Mouse (Mus musculus): ENCODE results near the gene Rac1. TPM values are rescaled to one million over a fixed set of nuclear protein-coding genes. Genes with fewer than 3 reads are reported as not detected.

Rac1 gene
- polyA plus RNA-seq, 1 experiment from 2014 or later: 178 TPM

GRCm38 (mm10) chr5:143471165-143471546 is 56.7 kb downstream of the Rac1 start:
- ATAC-seq (ENCODE audit: low read depth) (no peak), DNase-seq (no peak)
- Histone ChIP-seq H3K4me2 (no peak overlapping the region), H3K4me1 (replicated peaks) (peaks cover 20% of the 10 kb centered on the region), H3K27me3 (no peaks in the 10 kb centered on the region), H3K9ac (no peak overlapping the region), H3K36me3 (peaks cover 94% of the 10 kb centered on the region), H3K9me3 (replicated peaks) (no peaks in the 10 kb centered on the region), H3K27ac (peak overlapping the region; percentile 18; the same call in 1 of the 2 replicates), H3K4me3 (replicated peaks) (no peak overlapping the region)
- WGBS (ENCODE audit: insufficient replicate concordance): 77% methylated on average over 3 of the region's 3 CpGs

GRCm38 (mm10) chr5:143470421-143471164 is 57.2 kb downstream of the Rac1 start:
- peaks cover 26% of the 10 kb centered on the region for H3K4me1 ChIP-seq (replicated peaks)
- ATAC-seq (ENCODE audit: low read depth) (peak; percentile 37; the same call in 1 of the 2 replicates), DNase-seq (no peak)
- WGBS (ENCODE audit: insufficient replicate concordance): 53% methylated on average over 15 of the region's 15 CpGs
- H3K9ac ChIP-seq: no peak overlapping the region
- H3K36me3 ChIP-seq: peaks cover 88% of the 10 kb centered on the region
- no peak overlapping the region for H3K4me3 ChIP-seq (replicated peaks)
- no peaks in the 10 kb centered on the region for H3K9me3 ChIP-seq (replicated peaks)
- H3K4me2 ChIP-seq: no peak overlapping the region
- peak overlapping the region; percentile 14; the same call in 1 of the 2 replicates for H3K27ac ChIP-seq
- H3K27me3 ChIP-seq: no peaks in the 10 kb centered on the region

- ATAC-seq (ENCODE audit: low read depth): no peak
- Histone ChIP-seq H3K9ac (no peak overlapping the region), H3K9me3 (replicated peaks) (no peaks in the 10 kb centered on the region), H3K27me3 (no peaks in the 10 kb centered on the region), H3K4me3 (replicated peaks) (no peak overlapping the region), H3K27ac (no peak overlapping the region), H3K36me3 (peaks cover 78% of the 10 kb centered on the region), H3K4me2 (no peak overlapping the region), H3K4me1 (replicated peaks) (peaks cover 35% of the 10 kb centered on the region)
- 84% methylated on average over 8 of the region's 8 CpGs for WGBS (ENCODE audit: insufficient replicate concordance)
- DNase-seq: no peak
Measured at GRCm38 (mm10) chr5:143469628-143470027, 58.2 kb downstream of the Rac1 start.

GRCm38 (mm10) chr5:143467931-143468330 is 59.9 kb downstream of the Rac1 start:
- peaks cover 43% of the 10 kb centered on the region for H3K4me1 ChIP-seq (replicated peaks)
- WGBS (ENCODE audit: insufficient replicate concordance): 89% methylated on average over 6 of the region's 6 CpGs
- no peak for ATAC-seq (ENCODE audit: low read depth)
- H3K9ac ChIP-seq: no peak overlapping the region
- no peak overlapping the region for H3K4me3 ChIP-seq (replicated peaks)
- no peaks in the 10 kb centered on the region for H3K27me3 ChIP-seq
- peaks cover 61% of the 10 kb centered on the region for H3K36me3 ChIP-seq
- H3K4me2 ChIP-seq: no peak overlapping the region
- no peak overlapping the region for H3K27ac ChIP-seq
- DNase-seq: no peak
- no peaks in the 10 kb centered on the region for H3K9me3 ChIP-seq (replicated peaks)

DNA sequence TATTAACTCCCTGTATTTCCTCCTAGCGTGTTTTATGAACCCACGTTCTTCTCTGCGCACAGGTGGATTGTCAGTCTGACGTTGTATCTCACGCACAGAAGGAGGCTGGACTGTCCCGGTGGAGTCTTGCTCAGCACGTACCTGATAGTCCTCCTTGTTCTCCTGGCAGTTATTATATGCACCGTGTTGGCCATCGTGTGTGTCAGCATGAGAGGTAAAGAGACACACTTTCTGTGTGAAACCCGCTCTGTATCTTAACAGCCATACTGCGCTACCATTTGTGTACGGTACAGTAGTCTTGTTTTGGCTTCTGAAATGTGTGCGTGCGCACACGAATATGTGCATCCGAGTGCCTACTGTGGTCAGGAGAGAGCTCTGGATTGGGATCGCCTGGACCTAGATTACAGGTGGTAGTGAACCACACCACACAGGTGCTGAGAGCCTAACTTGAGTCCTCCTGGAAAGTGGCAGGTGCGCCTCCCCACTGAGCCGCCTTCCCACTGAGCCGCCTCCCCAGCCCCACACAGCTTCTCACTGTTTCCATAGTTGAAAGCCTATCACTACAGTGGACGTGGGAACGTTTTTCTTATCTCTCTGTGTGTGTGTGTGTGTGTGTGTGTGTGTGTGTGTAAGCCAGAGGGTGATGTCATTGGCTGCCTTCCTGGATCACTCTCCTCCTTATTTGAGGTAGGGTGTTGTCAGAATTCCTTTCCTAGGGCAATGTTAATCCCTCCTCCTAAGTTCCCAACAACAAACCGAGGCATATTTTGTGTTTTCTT is 60.8 kb downstream of the Rac1 start:
- 82% methylated on average over 23 of the region's 23 CpGs for whole genome bisulfite sequencing (ENCODE audit: insufficient replicate concordance)
- Histone ChIP-seq H3K4me2 (peak overlapping the region; percentile 86), H3K4me1 (replicated peaks) (peaks cover 43% of the 10 kb centered on the region), H3K9me3 (replicated peaks) (no peaks in the 10 kb centered on the region), H3K27ac (peak overlapping the region; percentile 66), H3K27me3 (no peaks in the 10 kb centered on the region), H3K4me3 (replicated peaks) (peak overlapping the region; percentile 86; the same call in 1 of the 2 replicates), H3K9ac (no peak overlapping the region), H3K36me3 (peaks cover 53% of the 10 kb centered on the region)
- ATAC-seq (ENCODE audit: low read depth) (no peak), DNase-seq (no peak)

DNA sequence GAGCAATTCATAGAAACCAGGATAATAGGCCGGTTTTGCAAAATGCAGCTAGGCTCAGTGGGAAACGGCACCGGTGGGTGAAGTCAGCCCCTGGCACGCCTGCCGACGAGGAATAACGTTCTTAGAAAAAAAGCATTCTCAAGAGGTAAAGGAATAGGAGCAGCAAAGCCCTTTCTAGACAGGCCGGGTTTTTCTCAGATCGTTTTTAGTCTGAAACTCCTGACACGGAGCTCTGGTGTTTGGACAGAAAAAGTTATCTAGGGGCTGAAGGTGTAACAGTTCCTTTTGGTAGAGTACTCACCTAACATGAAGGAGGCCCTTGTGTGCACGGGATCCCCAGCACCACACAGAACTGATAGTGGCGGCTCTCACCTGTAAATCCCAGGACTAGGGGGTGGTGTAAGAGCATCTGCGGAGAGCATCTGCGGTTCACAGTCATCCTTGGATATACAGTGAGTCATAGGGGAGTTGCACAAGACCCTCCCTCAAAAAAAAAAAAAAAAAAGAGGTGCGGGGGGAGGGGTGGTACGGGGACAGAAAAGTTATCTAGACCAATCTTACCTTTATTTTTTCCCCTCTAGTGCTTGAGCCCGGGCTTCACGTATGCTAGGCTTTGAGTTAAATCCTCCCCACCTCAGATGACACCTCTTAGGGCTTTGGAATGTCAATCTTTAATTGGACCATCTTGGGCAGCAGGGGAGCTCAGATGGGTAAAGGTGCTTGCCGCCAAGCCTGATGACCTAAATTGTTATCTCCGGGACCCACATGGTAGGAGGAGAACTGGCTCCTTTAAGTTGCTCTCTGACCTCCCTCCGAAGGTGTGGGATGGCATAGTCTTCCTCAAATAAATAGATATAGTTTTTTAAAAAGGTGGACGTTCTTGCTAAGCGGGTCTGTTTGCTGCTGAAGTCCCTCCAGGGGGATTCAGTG is 62.4 kb downstream of the Rac1 start:
- 15% methylated on average over 23 of the region's 23 CpGs for WGBS (ENCODE audit: insufficient replicate concordance)
- peak; percentile 48 for DNase-seq
- Histone ChIP-seq H3K4me2 (peak overlapping the region; percentile 86), H3K9ac (peak overlapping the region; percentile 89), H3K4me3 (replicated peaks) (peak overlapping the region; percentile 86), H3K27me3 (0 out of 2 replicates have a peak, but pooled peaks cover 5% of the 10 kb centered on the region), H3K4me1 (replicated peaks) (peaks cover 42% of the 10 kb centered on the region), H3K27ac (peak overlapping the region; percentile 66), H3K36me3 (peaks cover 39% of the 10 kb centered on the region), H3K9me3 (replicated peaks) (no peaks in the 10 kb centered on the region)
- ATAC-seq (ENCODE audit: low read depth): peak; percentile 70

DNA sequence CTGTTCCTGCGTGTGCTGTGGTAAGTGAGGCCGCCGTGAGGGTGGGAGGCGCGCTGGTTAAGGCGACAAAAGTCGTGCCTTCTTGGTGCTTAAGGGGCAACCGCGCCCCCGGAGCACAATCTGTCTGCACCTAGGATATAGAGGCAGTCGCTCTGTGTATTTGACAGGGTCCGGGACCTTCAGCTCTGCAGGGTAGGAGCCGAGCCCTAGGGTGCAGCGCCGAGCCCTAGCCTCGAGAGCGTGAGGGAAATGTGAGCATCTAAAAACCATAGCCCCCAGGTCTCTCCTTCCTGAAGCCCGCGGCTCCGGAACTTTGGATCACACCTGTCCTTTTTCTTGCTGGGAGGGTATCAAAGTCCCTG is 63.1 kb downstream of the Rac1 start:
- Histone ChIP-seq H3K27me3 (0 out of 2 replicates have a peak, but pooled peaks cover 5% of the 10 kb centered on the region), H3K9me3 (replicated peaks) (no peaks in the 10 kb centered on the region), H3K9ac (peak overlapping the region; percentile 89), H3K36me3 (peaks cover 33% of the 10 kb centered on the region), H3K4me2 (peak overlapping the region; percentile 86), H3K4me1 (replicated peaks) (peaks cover 41% of the 10 kb centered on the region), H3K4me3 (replicated peaks) (peak overlapping the region; percentile 86), H3K27ac (peak overlapping the region; percentile 66)
- ATAC-seq (ENCODE audit: low read depth) (peak; percentile 67), DNase-seq (no peak)
- WGBS (ENCODE audit: insufficient replicate concordance): under 1% methylated on average over 20 of the region's 20 CpGs

GRCm38 (mm10) chr5:143464100-143464756 is 63.6 kb downstream of the Rac1 start, which contains the start of gene Daglb:
TSS of gene Daglb (plus strand) at chr5:143464584.
- Histone ChIP-seq H3K9ac (peak within 1 kb of the TSS; percentile 89), H3K4me2 (peak within 1 kb of the TSS; percentile 86), H3K4me3 (replicated peaks) (peak within 1 kb of the TSS; percentile 86), H3K4me1 (replicated peaks) (peaks cover 41% of the 10 kb centered on the region), H3K27ac (peak within 1 kb of the TSS; percentile 66), H3K27me3 (0 out of 2 replicates have a peak, but pooled peaks cover 5% of the 10 kb centered on the region), H3K9me3 (replicated peaks) (no peaks in the 10 kb centered on the region), H3K36me3 (peaks cover 28% of the 10 kb centered on the region)
- DNase-seq (peak; percentile 86), ATAC-seq (ENCODE audit: low read depth) (peak; percentile 94)
- 4% methylated on average over 43 of the region's 43 CpGs for WGBS (ENCODE audit: insufficient replicate concordance)

GRCm38 (mm10) chr5:143463671-143464070 is 64.2 kb downstream of the Rac1 start:
- no peak for DNase-seq
- peaks cover 23% of the 10 kb centered on the region for H3K36me3 ChIP-seq
- H3K4me3 ChIP-seq (replicated peaks): peak overlapping the region; percentile 86
- H3K9me3 ChIP-seq (replicated peaks): no peaks in the 10 kb centered on the region
- 81% methylated on average over 11 of the region's 11 CpGs for WGBS (ENCODE audit: insufficient replicate concordance)
- peak overlapping the region; percentile 86 for H3K4me2 ChIP-seq
- peaks cover 41% of the 10 kb centered on the region for H3K4me1 ChIP-seq (replicated peaks)
- H3K27me3 ChIP-seq: 0 out of 2 replicates have a peak, but pooled peaks cover 5% of the 10 kb centered on the region
- peak overlapping the region; percentile 89 for H3K9ac ChIP-seq
- peak overlapping the region; percentile 66 for H3K27ac ChIP-seq
- ATAC-seq (ENCODE audit: low read depth): no peak

Measured in liver, embryonic 13.5 days (tissue).